Mouse (Mus musculus) heart, postnatal 0 days (tissue): ENCODE measurements around the gene March11. TPM values are rescaled to one million over a fixed set of nuclear protein-coding genes. Genes with fewer than 3 reads are reported as not detected.
A peak's percentile ranks its signal among the peaks of the same experiment; 100 is the strongest.

Experiments used
- ATAC-seq: fragments of 200-750 bp; cut with Nextera tagmentation; 2 replicates; pipeline ENCODE4 v1.8.0; 2017; ENCODE audit warnings: low read depth, moderate number of reproducible peaks, moderate library complexity; ENCODE audit not compliant: insufficient read depth
- DNase-seq: peaks from one replicate; pipeline ENCODE4 v3.0.0-alpha.2; 2016; ENCODE audit warnings: low spot score
- H3K27ac ChIP-seq: fragments of 300-500 bp; sonication (generic); 2 replicates; pipeline ENCODE4 v1.5.1; 2014; ENCODE audit warnings: low read depth, mild to moderate bottlenecking
- H3K27me3 ChIP-seq: fragments of 300-500 bp; sonication (generic); 2 replicates; pipeline ENCODE4 v1.6.1; 2014; ENCODE audit warnings: low read length, mixed read lengths; ENCODE audit not compliant: control insufficient read depth, insufficient read depth
- H3K36me3 ChIP-seq: fragments of 300-500 bp; sonication (generic); replicated peaks from 2 replicates; pipeline ENCODE4 v1.6.1; 2014; ENCODE audit warnings: low read length, mixed read lengths; ENCODE audit not compliant: control insufficient read depth, insufficient read depth
- H3K4me1 ChIP-seq: fragments of 300-500 bp; sonication (generic); 2 replicates; pipeline ENCODE4 v1.6.1; 2014; ENCODE audit warnings: antibody characterized with exemption; ENCODE audit not compliant: control insufficient read depth, insufficient read depth
- H3K4me2 ChIP-seq: fragments of 300-500 bp; sonication (generic); 2 replicates; pipeline ENCODE4 v1.6.1; 2014; ENCODE audit warnings: low read depth, mild to moderate bottlenecking, low read length, moderate library complexity
- H3K4me3 ChIP-seq: fragments of 300-500 bp; sonication (generic); 2 replicates; pipeline ENCODE4 v1.5.1; 2014; ENCODE audit warnings: low read depth, low read length
- H3K9ac ChIP-seq: fragments of 300-500 bp; sonication (generic); replicated peaks from 2 replicates; pipeline ENCODE4 v1.6.1; 2014; ENCODE audit warnings: low read depth, low read length, mixed read lengths
- H3K9me3 ChIP-seq: fragments of 300-500 bp; sonication (generic); replicated peaks from 2 replicates; pipeline ENCODE4 v1.6.1; 2016; ENCODE audit warnings: low read length; ENCODE audit not compliant: control insufficient read depth
- CTCF ChIP-seq: IDR thresholded peaks from 2 replicates; pipeline ENCODE4 v1.5.1; 2016; ENCODE audit warnings: antibody characterized with exemption, control low read depth, low read depth
- EP300 ChIP-seq: IDR thresholded peaks from 2 replicates; pipeline ENCODE4 v1.6.1; 2016; ENCODE audit warnings: antibody characterized with exemption, low read depth
- WGBS: fragments of 180-500 bp; shearing (Covaris S2); extraction: QIAGEN DNeasy Blood & Tissue Kit; methylation state at CpG from one replicate; pipeline ENCODE4 v1.1.7; 2014; 5-methylcytosine and 5-hydroxymethylcytosine counted together
- polyA plus RNA-seq: library from polyadenylated mRNA; unstranded; fragments of >200 nt; fragmentation: Nextera tagmentation; extraction: Ambion mirVana; gene quantifications from 2 replicates; pipeline ENCODE4 v1.2.1, GENCODE M21; 2015
- total RNA-seq: library from RNA; depleted of rRNA; stranded (reverse); fragments of >200 nt; gene quantifications from 2 replicates; pipeline ENCODE4 v1.2.3, GENCODE M21; 2014; ENCODE audit warnings: low replicate concordance; rRNA removed

Gene March11
- total RNA-seq (not detected in 2 replicates), polyA plus RNA-seq (0.12 and 0.16 TPM in 2 replicates)

DNA sequence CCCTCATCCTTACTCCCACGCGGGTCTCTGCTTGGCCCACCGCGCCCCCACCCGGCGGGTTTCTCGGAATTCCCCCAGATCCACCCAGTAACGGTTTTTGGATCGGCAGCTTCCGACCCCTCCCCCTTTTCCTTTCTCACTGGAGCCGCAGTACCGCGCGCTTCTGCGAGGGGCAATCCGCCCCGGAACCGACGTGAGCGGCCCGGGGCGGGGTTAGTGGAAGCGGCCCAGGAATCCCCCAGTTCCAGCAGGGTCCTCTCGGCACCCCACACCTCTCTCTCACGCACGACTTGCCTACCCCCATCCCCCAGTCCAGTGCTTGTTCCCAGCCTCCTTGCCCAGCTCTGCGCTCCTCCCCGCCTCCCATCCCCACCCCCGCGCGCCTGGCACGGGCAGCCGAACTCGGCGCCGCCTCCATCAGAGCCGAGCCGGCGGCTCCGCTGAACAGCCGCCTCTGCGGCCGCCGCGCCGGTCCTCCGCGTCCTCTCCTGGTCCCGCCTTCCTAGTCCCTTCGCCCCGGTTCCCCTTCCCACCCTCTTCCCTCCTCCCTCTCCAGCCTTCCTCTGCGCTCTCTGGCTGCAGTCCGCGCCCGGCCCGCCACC, at the start of gene March11:
Gene March11, plus strand, starts transcription at position 420 of the 602 bp plus-strand sequence.
- peak within 1 kb of the TSS; percentile 85 for H3K4me2 ChIP-seq
- no peak within 1 kb of the TSS for H3K9ac ChIP-seq
- ATAC-seq: peak; percentile 33; the same call in 1 of the 2 replicates
- peaks cover 5% of the 10 kb centered on the region; the same call in 1 of the 2 replicates for H3K4me1 ChIP-seq
- peak within 1 kb of the TSS; percentile 53 for H3K4me3 ChIP-seq
- TF ChIP-seq EP300 (no peak), CTCF (no peak)
- DNase-seq: no peak
- H3K36me3 ChIP-seq: no peaks in the 10 kb centered on the region
- H3K9me3 ChIP-seq: no peaks in the 10 kb centered on the region
- under 1% methylated on average over 52 of the region's 56 CpGs for WGBS
- H3K27ac ChIP-seq: no peak within 1 kb of the TSS
- peaks cover 29% of the 10 kb centered on the region for H3K27me3 ChIP-seq

DNA sequence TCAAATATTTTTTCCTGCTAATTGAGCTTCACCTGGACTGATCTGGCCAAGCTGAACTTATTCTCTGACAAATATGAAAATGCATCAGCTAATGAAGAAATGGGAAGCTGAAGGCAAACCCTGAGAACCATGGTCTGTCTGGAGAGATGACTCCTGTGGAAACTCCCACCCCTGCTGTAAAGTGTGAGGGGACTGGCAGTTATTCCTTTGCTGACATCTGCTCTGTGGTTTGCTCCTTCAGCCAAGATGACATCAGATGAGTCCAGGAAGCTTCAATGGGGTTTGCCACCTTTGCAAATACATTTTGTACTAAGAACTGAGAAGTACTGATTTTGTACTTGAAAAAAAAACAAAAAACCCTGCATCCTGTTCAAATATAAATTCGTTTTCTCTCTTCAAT, 46.5 kb upstream of the March11 start:
- Histone ChIP-seq H3K4me2 (no peak overlapping the region), H3K36me3 (no peaks in the 10 kb centered on the region), H3K4me3 (no peak overlapping the region), H3K27me3 (no peaks in the 10 kb centered on the region), H3K9me3 (no peaks in the 10 kb centered on the region), H3K9ac (no peak overlapping the region), H3K4me1 (no peaks in the 10 kb centered on the region), H3K27ac (no peak overlapping the region)
- ATAC-seq (no peak), DNase-seq (no peak)
- TF ChIP-seq CTCF (no peak), EP300 (no peak)
- WGBS: 50% methylated on average over 1 of the region's 1 CpGs

DNA sequence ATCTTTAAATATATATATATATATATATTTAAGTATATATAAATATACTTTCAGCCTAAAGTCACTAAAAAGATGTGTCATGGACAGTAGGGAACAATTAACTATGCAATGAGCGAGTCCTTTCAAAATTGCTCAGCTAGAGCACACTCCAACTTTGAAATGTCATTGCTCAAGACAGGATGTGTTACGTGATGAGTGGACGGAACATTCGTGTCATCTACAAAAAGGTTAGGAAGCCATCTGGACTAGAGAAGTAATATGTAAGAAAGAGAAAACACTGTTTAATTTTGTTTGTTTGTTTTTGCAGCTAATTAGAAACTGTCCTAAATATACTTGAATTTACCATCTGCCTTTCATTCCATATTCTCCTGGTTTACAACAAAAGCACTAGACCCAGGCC, 39.3 kb upstream of the March11 start:
- 69% methylated on average over 4 of the region's 4 CpGs for WGBS
- H3K4me1 ChIP-seq: no peaks in the 10 kb centered on the region
- no peaks in the 10 kb centered on the region for H3K9me3 ChIP-seq
- H3K9ac ChIP-seq: no peak overlapping the region
- no peaks in the 10 kb centered on the region for H3K27me3 ChIP-seq
- H3K4me2 ChIP-seq: no peak overlapping the region
- DNase-seq (no peak), ATAC-seq (no peak)
- TF ChIP-seq EP300 (no peak), CTCF (no peak)
- no peaks in the 10 kb centered on the region for H3K36me3 ChIP-seq
- H3K27ac ChIP-seq: no peak overlapping the region
- H3K4me3 ChIP-seq: no peak overlapping the region

DNA sequence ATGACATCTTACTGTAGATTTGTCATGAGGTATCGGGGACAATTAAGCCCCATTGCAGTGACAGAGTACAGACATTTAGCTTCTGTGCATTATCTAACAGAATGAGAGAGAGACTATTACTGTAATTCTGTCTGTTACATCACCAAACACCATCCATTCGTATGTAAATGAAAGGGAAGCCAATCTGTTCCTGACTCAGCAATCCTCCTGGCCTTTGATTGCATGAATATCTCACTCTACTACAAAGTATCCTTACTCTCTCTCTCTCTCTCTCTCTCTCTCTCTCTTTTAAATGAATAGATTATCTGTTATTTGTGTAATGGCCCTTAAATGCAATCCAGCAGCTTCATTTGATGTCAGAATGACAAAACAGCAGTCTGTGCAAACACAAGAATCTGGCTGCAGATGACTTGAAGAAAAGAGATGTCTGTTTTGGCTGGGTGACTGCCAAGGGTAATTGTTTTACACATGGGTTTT, 32.8 kb upstream of the March11 start:
- Histone ChIP-seq H3K27me3 (no peaks in the 10 kb centered on the region), H3K27ac (no peak overlapping the region), H3K9ac (no peak overlapping the region), H3K4me2 (no peak overlapping the region), H3K4me1 (no peaks in the 10 kb centered on the region), H3K36me3 (no peaks in the 10 kb centered on the region), H3K9me3 (no peaks in the 10 kb centered on the region), H3K4me3 (no peak overlapping the region)
- 67% methylated on average over 2 of the region's 2 CpGs for WGBS
- DNase-seq (no peak), ATAC-seq (no peak)
- TF ChIP-seq EP300: no peak
- TF ChIP-seq CTCF: no peak

DNA sequence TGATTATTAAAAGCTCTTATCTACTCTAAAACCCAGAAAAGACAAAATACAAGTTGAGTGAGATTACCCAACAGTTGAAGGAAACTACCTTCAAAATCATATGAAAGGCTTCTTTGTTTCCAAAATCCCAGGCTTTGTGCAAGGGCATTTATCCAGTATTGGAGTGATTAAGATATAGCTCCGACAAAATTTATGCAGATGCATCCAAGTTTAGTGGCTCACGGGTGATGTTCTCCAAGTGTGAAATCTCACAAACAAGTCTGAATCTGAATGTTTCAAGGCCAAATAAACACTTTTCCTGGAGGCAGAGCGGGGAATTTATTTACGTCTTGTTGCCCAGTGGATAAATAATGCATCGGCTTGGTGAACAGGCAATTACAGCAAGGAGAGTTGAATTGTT, 32.2 kb upstream of the March11 start:
- Histone ChIP-seq H3K9me3 (no peaks in the 10 kb centered on the region), H3K9ac (no peak overlapping the region), H3K4me2 (no peak overlapping the region), H3K36me3 (no peaks in the 10 kb centered on the region), H3K4me1 (no peaks in the 10 kb centered on the region), H3K4me3 (no peak overlapping the region), H3K27me3 (no peaks in the 10 kb centered on the region), H3K27ac (no peak overlapping the region)
- ATAC-seq (no peak), DNase-seq (no peak)
- WGBS: 78% methylated on average over 5 of the region's 5 CpGs
- TF ChIP-seq EP300 (no peak), CTCF (no peak)

DNA sequence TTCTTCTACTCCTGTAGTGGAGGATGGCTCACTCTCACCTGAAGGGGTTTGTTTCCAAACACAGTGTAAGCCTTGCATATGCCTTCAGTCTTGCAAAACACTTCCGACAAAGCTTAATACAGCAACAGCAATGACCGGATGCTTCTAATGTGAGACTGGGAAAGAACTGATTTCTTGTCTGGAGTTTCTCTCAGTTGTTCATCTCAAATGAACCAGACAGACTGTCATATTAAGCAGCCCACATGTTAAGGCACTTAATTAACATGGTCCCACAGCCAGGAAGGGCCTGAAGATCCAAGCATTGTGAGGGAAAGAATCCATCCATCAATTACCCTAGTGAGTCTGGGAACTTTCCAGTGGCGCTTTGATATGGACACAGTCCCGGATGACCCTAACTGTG, 17.0 kb upstream of the March11 start:
- DNase-seq (no peak), ATAC-seq (no peak)
- no peaks in the 10 kb centered on the region for H3K9me3 ChIP-seq
- no peaks in the 10 kb centered on the region for H3K36me3 ChIP-seq
- TF ChIP-seq CTCF (no peak), EP300 (no peak)
- no peak overlapping the region for H3K4me2 ChIP-seq
- H3K9ac ChIP-seq: no peak overlapping the region
- H3K4me1 ChIP-seq: no peaks in the 10 kb centered on the region
- H3K27me3 ChIP-seq: no peaks in the 10 kb centered on the region
- WGBS: 74% methylated on average over 4 of the region's 4 CpGs
- no peak overlapping the region for H3K27ac ChIP-seq
- H3K4me3 ChIP-seq: no peak overlapping the region
